Mouse (Mus musculus) ES-E14 (cell line): ENCODE data around the gene Blmh. TPM values are rescaled to one million over a fixed set of nuclear protein-coding genes. Genes with fewer than 3 reads are reported as not detected.

Experiments used
- DNase-seq: peaks from one replicate; pipeline ENCODE4 v3.0.0-alpha.2; 2013; ENCODE audit warnings: low read depth, low spot score
- H3K27ac ChIP-seq: 2 replicates; pipeline ENCODE4 v1.5.1; 2012; ENCODE audit warnings: low read depth, mild to moderate bottlenecking, low read length, moderate library complexity, mixed read lengths; ENCODE audit not compliant: poor library complexity, insufficient read depth, severe bottlenecking
- H3K36me3 ChIP-seq: 2 replicates; pipeline ENCODE4 v1.6.1; 2012; ENCODE audit warnings: mild to moderate bottlenecking, low read length, moderate library complexity, mixed read lengths; ENCODE audit not compliant: control insufficient read depth, poor library complexity, insufficient read depth, severe bottlenecking
- H3K4me1 ChIP-seq, 2 experiments: fragments of 150-350 bp in 1 of 2; sonication (generic) in 1 of 2; 2 replicates each; pipeline ENCODE4 v1.6.1; 2012; ENCODE audit warnings: low read length in 2 of 2, mild to moderate bottlenecking in 1 of 2, mixed read lengths in 1 of 2; ENCODE audit not compliant: control insufficient read depth in 2 of 2, insufficient read depth in 2 of 2, poor library complexity in 1 of 2
- H3K4me3 ChIP-seq, 2 experiments: fragments of 150-350 bp in 1 of 2; sonication (generic) in 1 of 2; 2 replicates each; pipeline ENCODE4 v1.5.1; 2012; ENCODE audit warnings: low read length in 2 of 2, low read depth in 1 of 2, mild to moderate bottlenecking in 1 of 2, mixed read lengths in 1 of 2; ENCODE audit not compliant: insufficient read depth in 1 of 2, poor library complexity in 1 of 2, severe bottlenecking in 1 of 2
- H3K9ac ChIP-seq: 2 replicates; pipeline ENCODE4 v1.6.1; 2012; ENCODE audit warnings: low read depth, mild to moderate bottlenecking, low read length, mixed read lengths; ENCODE audit not compliant: poor library complexity, insufficient read depth, severe bottlenecking
- H3K9me3 ChIP-seq: fragments of 150-350 bp; sonication (generic); 2 replicates; pipeline ENCODE4 v1.6.1; 2012; ENCODE audit warnings: low read depth, mild to moderate bottlenecking, low read length; ENCODE audit not compliant: control insufficient read depth, insufficient read depth
- CHD2 ChIP-seq: IDR thresholded peaks from 2 replicates; pipeline ENCODE4 v1.6.1; 2014; ENCODE audit warnings: mild to moderate bottlenecking, low read depth, low read length, inconsistent platforms
- HCFC1 ChIP-seq: IDR thresholded peaks from 2 replicates; pipeline ENCODE4 v1.6.1; 2012; ENCODE audit warnings: low read length, inconsistent platforms, borderline replicate concordance; ENCODE audit not compliant: insufficient read depth
- MAFK ChIP-seq: IDR thresholded peaks from 2 replicates; pipeline ENCODE4 v1.6.1; 2014; ENCODE audit warnings: mild to moderate bottlenecking, low read depth, low read length, inconsistent platforms; ENCODE audit not compliant: insufficient read depth
- ZC3H11A ChIP-seq: IDR thresholded peaks from 2 replicates; pipeline ENCODE4 v1.6.1; 2012; ENCODE audit warnings: low read depth, mild to moderate bottlenecking, inconsistent platforms, low read length, borderline replicate concordance
- ZNF384 ChIP-seq: IDR thresholded peaks from 2 replicates; pipeline ENCODE4 v1.6.1; 2012; ENCODE audit warnings: low read depth, low read length, inconsistent platforms
- in situ Hi-C, 2 experiments: fragments of 600-800 bp; cut with MboI; formaldehyde crosslinking; loops; one replicate each; pipeline ENCODE4 v1.15.1; 2025; ENCODE audit warnings: low sequenced_read_pairs in 2 of 2, inconsistent platforms in 1 of 2; ENCODE audit not compliant: unreplicated experiment in 2 of 2
- total RNA-seq: library from RNA; depleted of rRNA; stranded (reverse); fragments of 300-350 nt; gene quantifications from 2 replicates; pipeline ENCODE4 v1.2.3, GENCODE M21; 2012

Blmh gene
- total RNA-seq, 1 experiment: 98.8 TPM

DNA sequence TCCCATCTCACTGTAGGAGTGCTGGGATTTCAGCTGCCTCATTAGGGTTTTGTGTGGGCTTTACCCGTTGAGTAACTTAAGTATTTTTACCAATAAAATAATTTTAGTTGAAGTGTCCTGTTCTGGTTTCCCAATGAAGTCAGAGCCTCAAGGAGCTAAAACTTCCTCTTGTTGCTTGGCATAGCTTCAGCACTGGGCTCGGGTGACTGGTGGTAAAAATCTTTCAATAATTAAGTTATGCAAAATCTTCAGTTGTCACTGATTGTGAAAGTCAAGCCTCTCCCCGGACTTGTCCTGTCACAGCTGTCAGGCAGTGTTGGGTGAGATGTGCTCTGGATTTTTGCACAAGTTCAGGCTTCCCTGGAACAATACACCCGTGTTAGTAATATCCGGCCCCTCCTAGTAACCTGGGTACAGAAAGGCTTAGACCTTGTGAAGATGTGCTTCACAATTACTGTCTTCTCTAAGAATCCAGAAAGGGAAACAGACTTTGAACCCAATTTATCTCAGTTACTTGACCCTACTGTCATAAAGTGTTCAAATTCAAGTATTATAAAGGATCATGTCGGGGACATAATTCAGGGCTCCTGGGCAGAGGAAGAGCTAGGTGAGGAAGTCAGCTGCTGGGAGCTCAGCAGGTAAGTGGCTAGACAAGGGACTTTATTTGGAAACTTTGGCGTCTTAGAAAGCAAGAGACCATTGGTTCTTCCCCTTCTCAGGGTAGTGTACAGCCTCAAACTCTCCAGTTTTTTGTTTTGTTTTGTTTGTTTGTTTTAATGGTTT, 22.8 kb upstream of the Blmh start, which contains the start of gene Tmigd1:
Gene Tmigd1 (plus strand): TSS at position 581 of the 783 bp plus-strand sequence.
- DNase-seq: no peak
- Histone ChIP-seq H3K36me3 (no peaks in the 10 kb centered on the region), H3K9me3 (no peaks in the 10 kb centered on the region), H3K4me1 (no peaks in the 10 kb centered on the region), H3K27ac (no peak within 1 kb of the TSS), H3K9ac (no peak within 1 kb of the TSS), H3K4me3 (no peak within 1 kb of the TSS)
- no peak for TF ChIP-seq CHD2
- TF ChIP-seq ZNF384: no peak
- no peak for TF ChIP-seq HCFC1
- in situ Hi-C loops: no loop called here

DNA sequence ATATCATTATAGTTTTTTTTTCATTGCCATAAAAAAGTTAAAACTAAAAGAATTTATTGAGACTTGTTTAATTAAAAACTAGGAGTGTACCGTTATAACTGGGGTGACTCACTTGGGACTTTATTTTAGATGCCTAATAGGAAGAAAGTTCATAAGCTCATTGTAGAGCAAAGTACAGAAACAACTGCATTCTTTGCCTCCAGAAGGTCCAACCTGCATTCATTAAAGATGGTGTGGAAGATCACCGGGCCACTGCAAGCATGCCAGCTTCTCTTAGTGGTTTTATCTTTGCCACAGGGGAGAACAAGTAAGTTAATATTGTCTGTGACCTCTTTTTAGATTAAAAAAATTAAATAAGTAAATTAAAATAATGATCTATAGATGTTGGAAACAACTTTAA, 20.3 kb upstream of the Blmh start:
- Histone ChIP-seq H3K4me1 (no peaks in the 10 kb centered on the region), H3K36me3 (no peaks in the 10 kb centered on the region), H3K9ac (no peak overlapping the region), H3K4me3 (no peak overlapping the region), H3K9me3 (no peaks in the 10 kb centered on the region), H3K27ac (no peak overlapping the region)
- in situ Hi-C loops: no loop called here
- TF ChIP-seq ZC3H11A (no peak), HCFC1 (no peak), MAFK (no peak), CHD2 (no peak), ZNF384 (no peak)
- DNase-seq: no peak

DNA sequence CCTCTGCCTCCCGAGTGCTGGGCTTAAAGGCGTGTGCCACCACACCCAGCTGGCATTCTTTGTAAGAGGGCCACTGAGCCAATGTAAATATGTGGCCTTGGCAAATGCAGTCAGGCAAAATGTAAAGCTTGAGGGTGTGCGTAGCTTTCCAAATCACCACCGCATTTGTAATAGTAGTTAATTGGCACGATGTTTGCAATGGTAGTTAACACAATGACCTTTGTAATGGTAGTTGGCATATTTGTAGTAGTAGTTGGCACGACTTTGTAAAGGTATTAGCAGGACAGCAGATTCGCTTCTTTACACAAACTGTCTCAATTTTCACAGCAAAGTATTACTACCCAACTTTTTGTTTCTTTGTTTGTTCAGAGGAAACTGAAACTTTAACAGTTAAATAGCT, 16.0 kb upstream of the Blmh start:
- no peak overlapping the region for H3K4me3 ChIP-seq
- H3K4me1 ChIP-seq: no peaks in the 10 kb centered on the region
- TF ChIP-seq HCFC1 (no peak), CHD2 (no peak), ZNF384 (no peak), ZC3H11A (no peak), MAFK (no peak)
- no peak overlapping the region for H3K9ac ChIP-seq
- no peaks in the 10 kb centered on the region for H3K36me3 ChIP-seq
- no peak overlapping the region for H3K27ac ChIP-seq
- no peaks in the 10 kb centered on the region for H3K9me3 ChIP-seq
- no peak for DNase-seq
- in situ Hi-C loops: no loop called here

DNA sequence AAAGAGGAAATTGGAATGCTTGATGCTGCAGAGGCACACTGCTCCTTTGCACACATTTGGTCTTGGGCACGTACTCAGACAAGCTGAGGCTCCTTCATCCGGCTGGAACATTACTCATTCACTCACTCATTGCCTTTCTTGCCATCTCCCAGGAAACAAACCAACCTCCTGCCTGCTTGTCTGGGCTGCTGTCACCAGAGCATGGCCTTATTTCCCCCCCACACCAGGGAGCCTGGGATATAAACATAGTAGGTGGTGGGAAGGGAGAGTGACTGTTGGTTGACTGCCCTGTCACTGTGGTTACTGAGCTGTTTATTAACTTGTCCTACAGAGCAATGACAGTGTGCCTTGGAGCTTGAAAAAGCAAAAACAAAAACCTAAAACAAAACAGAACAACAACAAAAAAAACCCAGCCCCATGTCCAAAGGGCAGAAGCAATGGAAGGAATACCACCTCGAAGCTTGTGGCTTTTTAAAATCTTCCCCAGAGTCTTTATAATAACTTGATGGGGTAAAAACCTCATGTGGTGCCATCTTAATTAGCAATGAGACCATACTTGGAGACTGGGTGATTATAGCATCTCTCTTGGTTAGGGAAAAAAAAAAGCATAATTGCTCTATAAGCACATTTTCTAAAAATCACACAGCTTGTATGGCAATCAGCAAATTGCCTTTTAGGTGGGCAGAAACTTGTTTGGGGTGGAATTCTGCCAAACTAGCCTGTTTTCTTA, 13.1 kb upstream of the Blmh start:
- no peak for TF ChIP-seq CHD2
- no peak for TF ChIP-seq ZC3H11A
- no peak for TF ChIP-seq MAFK
- no peak for TF ChIP-seq ZNF384
- TF ChIP-seq HCFC1: no peak
- Histone ChIP-seq H3K9ac (no peak overlapping the region), H3K36me3 (no peaks in the 10 kb centered on the region), H3K27ac (no peak overlapping the region), H3K4me1 (peaks cover 0 to 5% of the 10 kb centered on the region in 2 experiments; a peak in 2 of 4 replicates), H3K9me3 (no peaks in the 10 kb centered on the region), H3K4me3 (no peak overlapping the region)
- in situ Hi-C loops: no loop called here
- no peak for DNase-seq
